ENCODE assay signal across 7 mouse cellular contexts in the genomic region with DNA sequence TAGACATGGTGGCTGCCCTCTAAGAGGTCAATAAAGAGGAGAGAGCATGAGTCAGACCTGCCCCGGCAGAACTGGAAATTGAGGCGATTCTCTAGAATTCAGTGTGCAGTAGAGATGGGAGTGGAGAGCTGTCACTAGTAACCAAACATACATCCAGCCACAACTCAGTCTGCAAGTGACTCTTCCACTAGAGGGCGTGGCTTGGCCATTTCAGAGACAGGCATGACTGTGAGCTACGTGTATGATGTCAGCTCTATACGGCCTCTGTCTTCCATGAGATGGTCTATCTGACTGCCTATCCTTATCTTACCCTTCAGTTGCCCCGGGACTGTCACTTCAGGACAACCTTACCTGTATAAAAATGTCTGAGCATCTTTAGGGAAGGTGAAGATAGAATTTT. TPM values are rescaled to one million over a fixed set of nuclear protein-coding genes. Genes with fewer than 3 reads are reported as not detected.
DNase-seq lines count a peak whose midpoint lies in the region; ATAC-seq lines count a peak whose summit lies in the region.

No protein-coding gene starts in this region.

- ATAC-seq in midbrain, embryonic 11.5 days (ENCODE audit: low FRiP score): 0 out of 2 replicates have a peak, but pooled peaks have one; percentile 52
- no peak for ATAC-seq in midbrain, embryonic 13.5 days
- ATAC-seq in intestine, embryonic 16.5 days: peak; percentile 87

- H3K9ac ChIP-seq in midbrain, embryonic 11.5 days (ENCODE audit: low read length): no peak overlapping the region
- no peak overlapping the region for H3K9ac ChIP-seq in midbrain, embryonic 13.5 days (replicated peaks)
- H3K9ac ChIP-seq in intestine, embryonic 16.5 days (ENCODE audit: low read depth, low read length): no peak overlapping the region

- no peak for DNase-seq in midbrain, embryonic 11.5 days (ENCODE audit: low spot score, missing footprints)
- DNase-seq in NIH3T3 (ENCODE audit: low read depth): peak; percentile 62
- DNase-seq in c-Kit-positive CD71-positive TER-119-negative erythroid progenitor cells, embryonic 14.5 days (ENCODE audit: low read depth): peak; percentile 49
- DNase-seq in lung, postnatal 14 days: peak; percentile 25
- DNase-seq in thymus, postnatal 25 days: peak; percentile 32

- no peaks in the 10 kb centered on the region for H3K36me3 ChIP-seq in midbrain, embryonic 11.5 days (ENCODE audit: control insufficient read depth, insufficient read depth, low read length)
- H3K36me3 ChIP-seq in midbrain, embryonic 13.5 days: no peaks in the 10 kb centered on the region
- no peaks in the 10 kb centered on the region for H3K36me3 ChIP-seq in intestine, embryonic 16.5 days (ENCODE audit: control insufficient read depth, insufficient read depth, low read length)

- WGBS in midbrain, embryonic 11.5 days: 51% methylated on average over 6 of the region's 6 CpGs
- WGBS in midbrain, embryonic 13.5 days: 52% methylated on average over 6 of the region's 6 CpGs
- 40% methylated on average over 6 of the region's 6 CpGs for WGBS in intestine, embryonic 16.5 days

- no peak overlapping the region for H3K4me2 ChIP-seq in midbrain, embryonic 11.5 days
- no peak overlapping the region for H3K4me2 ChIP-seq in midbrain, embryonic 13.5 days (replicated peaks)
- H3K4me2 ChIP-seq in intestine, embryonic 16.5 days (ENCODE audit: low read depth, low read length): no peak overlapping the region

- no peaks in the 10 kb centered on the region for H3K27me3 ChIP-seq in midbrain, embryonic 11.5 days (ENCODE audit: control insufficient read depth, insufficient read depth, low read length)
- no peaks in the 10 kb centered on the region for H3K27me3 ChIP-seq in midbrain, embryonic 13.5 days
- no peaks in the 10 kb centered on the region for H3K27me3 ChIP-seq in intestine, embryonic 16.5 days (replicated peaks; ENCODE audit: control insufficient read depth, insufficient read depth, low read length)

- no peak overlapping the region for H3K27ac ChIP-seq in midbrain, embryonic 11.5 days (ENCODE audit: low read depth, low read length)
- no peak overlapping the region for H3K27ac ChIP-seq in midbrain, embryonic 13.5 days
- H3K27ac ChIP-seq in intestine, embryonic 16.5 days (ENCODE audit: low read length): no peak overlapping the region

- no peaks in the 10 kb centered on the region for H3K9me3 ChIP-seq in midbrain, embryonic 11.5 days (ENCODE audit: control insufficient read depth, low read length)
- H3K9me3 ChIP-seq in midbrain, embryonic 13.5 days: no peaks in the 10 kb centered on the region
- no peaks in the 10 kb centered on the region for H3K9me3 ChIP-seq in intestine, embryonic 16.5 days (ENCODE audit: control insufficient read depth, low read length)

- no peak overlapping the region for H3K4me3 ChIP-seq in midbrain, embryonic 11.5 days (ENCODE audit: low read depth, low read length)
- H3K4me3 ChIP-seq in midbrain, embryonic 13.5 days (replicated peaks): no peak overlapping the region
- H3K4me3 ChIP-seq in intestine, embryonic 16.5 days (ENCODE audit: low read length): no peak overlapping the region

- H3K4me1 ChIP-seq in midbrain, embryonic 11.5 days (ENCODE audit: control insufficient read depth, insufficient read depth, low read length): no peaks in the 10 kb centered on the region
- H3K4me1 ChIP-seq in midbrain, embryonic 13.5 days (replicated peaks): no peaks in the 10 kb centered on the region
- no peaks in the 10 kb centered on the region for H3K4me1 ChIP-seq in intestine, embryonic 16.5 days (ENCODE audit: control insufficient read depth, insufficient read depth, low read length)

RNA-seq across cellular contexts. Expression of gene Ndfip2, which starts 26.0 kb away (rescaled TPM):
- polyA plus RNA-seq in midbrain, embryonic 11.5 days (2014; fragmentation: Nextera tagmentation; extraction: Ambion mirVana): 76.1 and 77.0 TPM in 2 replicates
- 85.1 and 91.7 TPM in 2 replicates for polyA plus RNA-seq in midbrain, embryonic 13.5 days (2015; fragmentation: Nextera tagmentation; extraction: Ambion mirVana)
- polyA plus RNA-seq in intestine, embryonic 16.5 days (2015; fragmentation: Nextera tagmentation; extraction: Ambion mirVana): 97.9 and 110 TPM in 2 replicates

RNA-seq across cellular contexts. Expression of gene Rbm26, which starts 55.3 kb away (rescaled TPM):
- polyA plus RNA-seq in midbrain, embryonic 11.5 days (2014; fragmentation: Nextera tagmentation; extraction: Ambion mirVana): 38.5 and 43.0 TPM in 2 replicates
- polyA plus RNA-seq in midbrain, embryonic 13.5 days (2015; fragmentation: Nextera tagmentation; extraction: Ambion mirVana): 38.1 and 43.6 TPM in 2 replicates
- 18.3 and 18.5 TPM in 2 replicates for polyA plus RNA-seq in intestine, embryonic 16.5 days (2015; fragmentation: Nextera tagmentation; extraction: Ambion mirVana)
